Mouse (Mus musculus): ENCODE data around the gene Lrrc61. TPM values are rescaled to one million over a fixed set of nuclear protein-coding genes. Genes with fewer than 3 reads are reported as not detected.

Lrrc61 gene
- polyA plus RNA-seq, 1 experiment = not detected

DNA sequence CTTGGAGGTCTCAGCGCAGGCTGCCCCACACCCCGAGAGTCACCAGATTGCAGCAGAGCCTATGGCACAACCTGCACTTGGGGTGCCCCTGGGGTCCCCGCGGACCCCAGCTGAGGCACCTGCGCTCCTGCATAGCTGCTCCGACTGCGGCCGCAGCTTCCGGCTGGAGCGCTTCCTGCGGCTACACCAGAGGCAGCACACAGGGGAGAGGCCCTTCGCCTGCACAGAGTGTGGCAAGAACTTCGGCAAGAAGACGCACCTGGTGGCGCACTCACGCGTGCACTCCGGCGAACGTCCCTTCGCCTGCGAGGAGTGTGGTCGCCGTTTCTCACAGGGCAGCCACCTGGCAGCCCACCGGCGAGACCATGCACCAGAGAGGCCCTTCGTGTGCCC lies 42.6 kb downstream of the Lrrc61 start:
- TF ChIP-seq GATA1 (IDR thresholded peaks at IDR 0.05; ENCODE audit: low read length) = no peak

DNA sequence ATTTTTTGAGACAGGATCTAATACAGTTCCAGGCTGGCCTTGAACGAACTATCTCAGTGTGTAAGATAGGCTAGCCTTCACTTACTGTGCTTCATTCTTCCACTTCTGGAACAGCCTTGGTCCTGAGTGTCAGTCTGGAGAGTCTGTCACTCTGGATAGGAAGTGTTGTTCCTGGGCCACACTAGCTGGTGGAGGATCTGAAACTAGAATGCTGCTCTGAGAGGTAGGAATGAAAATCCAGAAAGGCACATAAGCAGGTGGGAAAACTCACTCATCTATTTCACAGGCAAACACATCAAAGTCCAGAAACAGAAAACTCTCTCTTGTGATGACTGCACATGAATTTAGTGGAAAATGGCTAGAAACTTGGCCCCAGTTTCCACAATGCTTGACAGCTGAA lies 46.0 kb downstream of the Lrrc61 start:
- no peak for TF ChIP-seq GATA1 (IDR thresholded peaks at IDR 0.05; ENCODE audit: low read length)

DNA sequence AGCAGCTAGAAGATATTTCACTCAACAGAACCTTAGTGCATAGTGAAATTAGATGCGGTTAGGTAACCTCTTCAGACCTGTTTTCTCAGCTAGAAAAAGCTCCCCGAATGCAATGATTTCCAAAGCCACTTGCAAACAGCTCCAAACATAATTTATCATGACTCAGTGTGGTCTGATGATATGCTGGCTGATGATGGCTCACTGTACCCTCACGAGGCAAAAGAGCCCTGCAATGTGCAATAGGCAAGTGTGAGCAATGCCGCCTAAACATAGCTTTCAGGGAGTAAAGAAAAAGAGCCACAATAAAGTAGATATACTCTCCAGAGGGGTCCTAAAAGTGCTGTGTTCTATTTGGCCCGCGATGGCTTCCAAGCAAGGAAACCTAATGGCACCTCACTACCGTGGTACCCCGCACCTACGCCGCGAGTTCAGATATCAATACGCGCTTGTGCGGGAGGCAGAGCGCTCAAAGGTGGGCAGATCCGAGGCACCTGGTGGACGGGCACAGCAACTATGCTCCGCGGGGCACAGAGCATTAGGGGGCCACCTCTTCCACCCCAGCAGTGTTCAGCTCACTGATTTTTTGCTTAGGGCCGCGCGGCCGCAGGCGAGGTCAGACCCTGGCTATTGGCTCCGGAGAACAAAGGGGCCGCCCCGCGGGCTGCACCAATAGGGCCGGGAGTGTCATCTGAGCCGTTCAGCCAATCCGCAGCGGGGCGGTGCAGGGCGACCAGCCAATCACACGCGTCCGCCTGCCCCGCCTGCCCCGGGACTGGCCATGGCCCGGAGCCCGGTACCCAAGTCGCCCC lies 46.9 kb downstream of the Lrrc61 start, which contains the start of gene Zfp775:
Gene Zfp775, plus strand, starts transcription at position 793 of the 809 bp plus-strand sequence.
- TF ChIP-seq GATA1 (IDR thresholded peaks at IDR 0.05; ENCODE audit: low read length) = no peak

DNA sequence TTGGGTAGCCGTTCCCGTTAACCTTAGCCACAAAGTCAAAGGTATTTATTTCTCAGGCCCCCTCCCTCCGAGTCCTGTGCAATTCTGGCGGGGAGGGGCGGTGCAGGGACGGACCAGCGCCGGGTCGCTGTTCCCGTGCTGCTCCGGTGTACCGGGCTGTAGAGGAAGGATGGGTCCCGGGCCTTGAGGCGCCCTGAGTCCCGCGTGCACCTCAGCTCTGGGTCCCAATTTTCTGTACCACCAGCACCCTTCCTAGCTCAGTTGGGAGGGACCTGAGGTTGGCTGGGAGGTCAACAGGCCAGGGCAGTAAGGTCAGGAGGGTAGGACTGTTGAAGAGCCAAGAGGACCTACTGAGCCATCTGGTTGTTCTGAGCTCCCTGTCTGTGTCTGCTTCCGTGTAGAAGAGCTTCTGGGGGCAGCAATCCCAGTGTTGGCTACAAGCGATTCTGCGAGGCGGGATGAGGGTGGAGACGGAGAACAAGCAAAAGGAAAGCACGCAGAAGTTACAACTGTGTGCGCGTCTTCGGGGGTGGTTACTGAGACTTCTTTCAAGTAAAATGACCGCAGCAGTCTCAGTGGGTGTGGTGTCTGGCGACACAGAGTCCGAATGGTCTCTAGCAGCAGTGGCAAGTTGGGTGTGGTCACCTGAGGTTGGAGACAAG lies 47.6 kb downstream of the Lrrc61 start:
- TF ChIP-seq GATA1 (IDR thresholded peaks at IDR 0.05; ENCODE audit: low read length) = no peak

DNA sequence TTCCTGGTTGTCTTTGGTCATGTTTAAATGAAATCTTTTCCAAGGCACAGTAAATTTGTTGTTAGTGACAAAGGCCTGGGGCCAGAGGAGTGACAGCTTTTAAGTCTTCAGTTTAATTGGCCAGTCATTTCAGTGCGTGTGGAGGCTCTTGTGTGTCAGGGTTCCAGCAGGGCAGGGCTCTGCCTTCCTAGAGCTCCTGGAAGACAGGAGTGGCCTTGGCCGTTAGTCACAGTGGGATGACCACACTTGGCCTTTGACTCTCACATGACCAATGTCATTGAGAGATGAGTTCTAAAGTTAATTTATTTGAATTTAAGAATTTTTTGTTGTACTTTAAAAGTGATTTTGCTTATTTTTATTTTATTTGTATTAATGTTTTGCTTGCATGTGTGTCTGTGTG lies 53.5 kb downstream of the Lrrc61 start:
- no peak for TF ChIP-seq GATA1 (IDR thresholded peaks at IDR 0.05; ENCODE audit: low read length)

DNA sequence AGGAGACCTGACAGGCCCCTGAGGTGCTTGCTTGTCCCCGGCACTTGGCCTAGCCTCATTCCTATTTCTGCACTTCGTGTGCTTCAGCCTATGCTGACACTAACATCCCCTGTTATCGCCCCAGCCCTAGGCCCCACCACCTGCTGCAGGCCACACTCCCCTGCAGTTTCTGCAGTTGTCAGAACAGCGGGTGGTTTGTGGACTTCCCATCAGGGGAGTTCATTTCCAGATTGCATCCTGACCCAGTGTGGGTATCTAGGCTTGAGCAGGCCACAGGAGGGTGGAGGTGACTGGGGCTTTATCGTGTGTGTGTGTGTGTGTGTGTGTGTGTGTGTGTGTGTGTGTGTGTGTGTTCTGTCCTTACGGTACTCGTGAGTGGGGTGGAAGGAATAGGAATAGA lies 54.9 kb downstream of the Lrrc61 start:
- no peak for TF ChIP-seq GATA1 (IDR thresholded peaks at IDR 0.05; ENCODE audit: low read length)

DNA sequence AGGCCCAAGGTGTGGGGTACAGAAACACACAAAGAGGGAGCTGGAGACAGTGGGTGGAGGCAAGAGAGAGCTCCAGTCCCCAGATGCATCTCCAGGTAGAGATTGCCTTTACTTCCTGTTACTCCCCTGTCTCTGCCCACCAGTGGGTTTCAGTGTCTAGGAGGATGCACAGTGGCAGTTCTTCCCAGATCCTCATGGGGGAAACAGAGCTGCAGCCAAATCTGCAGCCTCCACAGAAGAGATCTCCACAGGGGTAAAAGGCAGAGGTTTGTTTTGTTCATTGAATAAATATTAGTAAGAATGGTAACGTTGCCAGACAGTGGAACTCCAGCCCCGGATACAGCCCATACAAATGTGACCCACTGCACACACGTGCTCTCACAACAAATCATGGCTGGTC lies 56.1 kb downstream of the Lrrc61 start:
- TF ChIP-seq GATA1 (IDR thresholded peaks at IDR 0.05; ENCODE audit: low read length) = no peak

DNA sequence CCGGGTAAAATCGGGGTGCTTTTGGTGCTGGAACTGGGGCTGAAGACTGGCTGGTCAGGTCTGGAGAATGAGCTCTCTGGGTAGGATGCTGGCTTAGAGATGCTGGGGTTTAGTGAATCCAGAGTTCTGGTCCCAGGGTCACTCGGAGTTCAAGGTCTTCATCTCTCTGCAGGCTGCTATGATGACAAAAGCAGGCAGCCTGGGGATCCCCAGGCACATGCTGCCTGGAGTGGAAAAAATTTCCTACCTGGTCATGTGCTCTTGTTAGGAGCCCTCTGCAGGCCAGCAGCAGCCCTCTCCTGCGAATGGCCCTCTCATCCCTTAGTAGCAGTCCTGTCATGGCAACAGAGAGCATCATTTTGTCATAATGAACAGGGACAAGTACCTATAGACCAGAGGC lies 58.9 kb downstream of the Lrrc61 start:
- no peak for TF ChIP-seq GATA1 (IDR thresholded peaks at IDR 0.05; ENCODE audit: low read length)

DNA sequence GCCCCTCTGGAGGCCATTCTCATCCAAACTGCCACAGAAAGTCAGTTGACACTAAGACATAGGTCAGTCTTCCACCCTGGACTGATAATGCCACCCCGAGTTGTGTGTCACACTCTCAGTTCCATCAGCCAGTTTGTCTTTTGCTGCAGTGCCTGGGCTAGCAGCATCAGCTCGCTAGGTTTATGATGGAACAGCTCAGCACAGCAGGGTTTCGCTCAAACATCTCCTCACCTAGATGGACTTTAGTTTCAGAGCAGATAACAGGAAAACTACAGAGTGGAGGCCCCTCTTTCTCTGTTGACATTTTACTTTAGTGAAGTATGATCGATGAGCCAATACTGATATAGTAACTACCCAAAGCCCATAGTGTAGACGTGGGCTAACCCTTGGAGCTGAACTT lies 60.2 kb downstream of the Lrrc61 start:
- TF ChIP-seq GATA1 (IDR thresholded peaks at IDR 0.05; ENCODE audit: low read length) = no peak

DNA sequence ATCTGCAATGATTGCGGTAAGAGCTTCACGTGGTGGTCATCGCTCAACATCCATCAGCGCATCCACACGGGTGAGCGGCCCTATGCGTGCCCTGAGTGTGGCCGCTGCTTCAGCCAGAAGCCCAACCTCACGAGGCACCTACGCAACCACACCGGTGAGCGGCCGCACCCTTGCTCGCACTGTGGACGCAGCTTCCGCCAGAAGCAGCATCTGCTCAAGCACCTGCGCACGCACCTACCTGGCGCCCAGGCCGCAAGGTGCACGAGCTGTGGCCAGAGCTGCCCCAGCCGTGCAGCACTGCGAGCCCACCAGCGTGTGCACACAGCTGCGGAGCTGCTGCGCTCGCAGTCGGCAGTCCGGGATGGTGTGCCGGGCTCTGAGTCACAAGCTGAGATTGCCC lies 65.4 kb downstream of the Lrrc61 start:
- no peak for TF ChIP-seq GATA1 (IDR thresholded peaks at IDR 0.05; ENCODE audit: low read length)

Other genes starting within 250 kb of the Lrrc61 start
- gene Krba1, start 159.2 kb upstream of the Lrrc61 start, polyA plus RNA-seq (2012) = not detected in 2 replicates
- gene Zfp467, start 109.0 kb upstream of the Lrrc61 start, polyA plus RNA-seq (2012) = not detected in 2 replicates
- not detected in 2 replicates for gene Sspo, start 106.6 kb upstream of the Lrrc61 start, polyA plus RNA-seq (2012)
- gene Atp6v0e2, start 17.2 kb upstream of the Lrrc61 start, polyA plus RNA-seq (2012) = not detected in 2 replicates
- not detected in 2 replicates for gene Rarres2, start 18.0 kb downstream of the Lrrc61 start, polyA plus RNA-seq (2012)
- not detected in 2 replicates for gene Gm45021, start 34.8 kb downstream of the Lrrc61 start, polyA plus RNA-seq (2012)
- not detected in 2 replicates for gene Repin1, start 39.1 kb downstream of the Lrrc61 start, polyA plus RNA-seq (2012)
- not detected in 2 replicates for gene Gm44965, start 39.1 kb downstream of the Lrrc61 start, polyA plus RNA-seq (2012)
- gene Zfp775, start 47.3 kb downstream of the Lrrc61 start, polyA plus RNA-seq (2012) = not detected in 2 replicates
- 0.02 TPM in 1 of 2 replicates, not detected in the other for gene AI854703, start 72.0 kb downstream of the Lrrc61 start, polyA plus RNA-seq (2012)
- gene Gimap8, start 92.4 kb downstream of the Lrrc61 start, polyA plus RNA-seq (2012) = not detected in 2 replicates
- gene Gimap9, start 121.3 kb downstream of the Lrrc61 start, polyA plus RNA-seq (2012) = 0.32 and 0.73 TPM in 2 replicates
- gene Gimap4, start 129.8 kb downstream of the Lrrc61 start, polyA plus RNA-seq (2012) = not detected in 2 replicates
- 0.06 and 0.09 TPM in 2 replicates for gene Gimap6, start 153.4 kb downstream of the Lrrc61 start, polyA plus RNA-seq (2012)
- gene Gm28053, start 163.8 kb downstream of the Lrrc61 start, polyA plus RNA-seq (2012) = not detected in 2 replicates
- not detected in 2 replicates for gene Gimap7, start 163.8 kb downstream of the Lrrc61 start, polyA plus RNA-seq (2012)
- gene Gimap1, start 184.3 kb downstream of the Lrrc61 start, polyA plus RNA-seq (2012) = not detected in 2 replicates
- not detected in 2 replicates for gene Gimap5, start 191.4 kb downstream of the Lrrc61 start, polyA plus RNA-seq (2012)
- gene Gimap3, start 216.1 kb downstream of the Lrrc61 start, polyA plus RNA-seq (2012) = not detected in 2 replicates